Mouse (Mus musculus): ENCODE measurements around the gene Vmn2r67. TPM values are rescaled to one million over a fixed set of nuclear protein-coding genes. Genes with fewer than 3 reads are reported as not detected.

The Vmn2r67 gene
- polyA plus RNA-seq (2015; fragmentation: Illumina TruSeq; extraction: RNeasy Lipid Tissue Mini Kit (QIAGEN cat#74804); ENCODE audit: insufficient read depth, low read depth, low replicate concordance) = not detected

GRCm38 (mm10) chr7:85155898-85156297 lies at the start of gene Vmn2r67:
Gene Vmn2r67 (minus strand): TSS chr7:85155998.

Other genes with a start within 250 kb of the Vmn2r67 start
- not detected for gene Vmn2r65, start 191.9 kb downstream of the Vmn2r67 start, polyA plus RNA-seq (2015; fragmentation: Illumina TruSeq; extraction: RNeasy Lipid Tissue Mini Kit (QIAGEN cat#74804); ENCODE audit: insufficient read depth, low read depth, low replicate concordance)
- not detected for gene Vmn2r66, start 143.7 kb downstream of the Vmn2r67 start, polyA plus RNA-seq (2015; fragmentation: Illumina TruSeq; extraction: RNeasy Lipid Tissue Mini Kit (QIAGEN cat#74804); ENCODE audit: insufficient read depth, low read depth, low replicate concordance)
- not detected for gene Vmn2r68, start 81.8 kb upstream of the Vmn2r67 start, polyA plus RNA-seq (2015; fragmentation: Illumina TruSeq; extraction: RNeasy Lipid Tissue Mini Kit (QIAGEN cat#74804); ENCODE audit: insufficient read depth, low read depth, low replicate concordance)